Mouse (Mus musculus) E14TG2a.4 (cell line): ENCODE measurements around the gene 1700021F07Rik.

ENCODE experiments used
- CTCF ChIP-seq: conservative IDR thresholded peaks from 2 replicates; pipeline ENCODE4 v1.5.1; 2014; ENCODE audit warnings: low read length
- NANOG ChIP-seq: IDR thresholded peaks from 2 replicates; pipeline ENCODE4 v1.6.1; 2014; ENCODE audit warnings: borderline replicate concordance, low read length, mixed read lengths
- POU5F1 ChIP-seq: IDR thresholded peaks from 2 replicates; pipeline ENCODE4 v1.6.1; 2014; ENCODE audit warnings: low read length, borderline replicate concordance

GRCm38 (mm10) chr2:173484486-173484885 is 37.9 kb upstream of the 1700021F07Rik start:
- no peak for TF ChIP-seq CTCF
- no peak for TF ChIP-seq NANOG
- no peak for TF ChIP-seq POU5F1
